In the genomic region with DNA sequence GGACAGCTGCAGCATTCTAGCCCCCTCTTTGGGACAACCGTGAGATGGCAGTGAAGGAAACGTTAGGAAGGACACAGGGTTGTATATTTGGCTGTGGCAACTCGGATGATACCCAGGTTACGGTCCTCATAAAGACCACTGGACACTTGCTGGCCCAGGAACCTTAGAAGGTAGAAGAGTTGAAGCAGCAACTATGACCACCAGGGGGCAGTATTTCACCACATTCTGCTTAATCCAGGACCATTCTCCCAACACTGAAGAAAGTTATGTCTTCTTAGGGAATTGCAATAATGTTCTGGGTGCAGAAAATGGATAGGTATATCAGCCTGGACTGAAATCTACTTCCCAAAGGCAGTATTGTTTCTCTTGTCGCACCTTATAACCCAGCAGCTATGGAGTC, we compare ENCODE assay signal across 8 mouse cellular contexts.
DNase-seq lines count a peak whose midpoint lies in the region; TF ChIP-seq lines count a peak whose summit lies in the region.

No protein-coding gene starts in this region.

- no peaks in the 10 kb centered on the region for H3K27me3 ChIP-seq in C2C12 (ENCODE audit: control insufficient read depth, insufficient read depth, insufficient read length)

- H3K79me2 ChIP-seq in C2C12 (ENCODE audit: control insufficient read depth, insufficient read depth): no peaks in the 10 kb centered on the region

- 17% methylated on average over 5 of the region's 5 CpGs for WGBS in lung, adult 2 months

- TF ChIP-seq CTCF in C2C12 (IDR thresholded peaks at IDR 0.05; ENCODE audit: control insufficient read depth, insufficient read depth, insufficient read length): peak; percentile 34
- TF ChIP-seq CTCF in lung, adult 2 months (IDR thresholded peaks at IDR 0.05; ENCODE audit: insufficient read depth, low read length): peak; percentile 45

- no peak for TF ChIP-seq POLR2A in lung, adult 2 months (IDR thresholded peaks at IDR 0.05; ENCODE audit: borderline replicate concordance, extremely low read depth, low read depth, low read length)

- H3K79me3 ChIP-seq in C2C12 (ENCODE audit: low read depth): no peaks in the 10 kb centered on the region

- H3K4me3 ChIP-seq in C2C12 (ENCODE audit: insufficient read depth, poor library complexity, severe bottlenecking): no peak overlapping the region
- no peak overlapping the region for H3K4me3 ChIP-seq in lung, adult 2 months (replicated peaks; ENCODE audit: extremely low read depth, low read depth, low read length)

- DNase-seq in R1 (ENCODE audit: low read depth, low spot score): peak; percentile 68
- DNase-seq in cerebellum, postnatal 14 days: peak; percentile 90 to 94
- peak; percentile 61 to 72 for DNase-seq in gastrocnemius, postnatal 4 days (ENCODE audit: low spot score in 2 of 2)
- peak; percentile 72 to 87 for DNase-seq in kidney, postnatal 36 days
- DNase-seq in lung, adult 2 months: peak; percentile 27
- peak; percentile 61 for DNase-seq in retina, postnatal 7 days (ENCODE audit: low read depth, low spot score)
- DNase-seq in urinary bladder, postnatal 25 days (ENCODE audit: low spot score): peak; percentile 69

- no peak overlapping the region for H3ac ChIP-seq in C2C12 (ENCODE audit: control insufficient read depth, insufficient read length, low read depth)

- no peaks in the 10 kb centered on the region for H3K4me1 ChIP-seq in lung, adult 2 months (ENCODE audit: control insufficient read depth, insufficient read depth, low read length)

- no peaks in the 10 kb centered on the region for H3K36me3 ChIP-seq in C2C12 (ENCODE audit: control insufficient read depth, insufficient read depth)

TF ChIP-seq in C2C12, 6 proteins besides CTCF, POLR2A, EP300 and RAD21:
- no peak for TF ChIP-seq CEBPB (IDR thresholded peaks at IDR 0.05; ENCODE audit: low read depth)
- no peak for TF ChIP-seq MAX (IDR thresholded peaks at IDR 0.05)
- TF ChIP-seq MYOD1 (IDR thresholded peaks at IDR 0.05; ENCODE audit: control insufficient read depth, insufficient read length, low read depth): no peak
- no peak for TF ChIP-seq FOSL1 (IDR thresholded peaks at IDR 0.05; ENCODE audit: insufficient read depth, low read length, poor library complexity, severe bottlenecking)
- TF ChIP-seq MYOG (IDR thresholded peaks at IDR 0.05; ENCODE audit: control insufficient read depth, extremely low read depth, insufficient read length): no peak
- no peak for TF ChIP-seq USF1 (IDR thresholded peaks at IDR 0.05; ENCODE audit: low read depth)
TF ChIP-seq in C2C12: peak in this region for 0.

Comparison
In these comparisons a context has a peak if more than half of its experiments do, and no peak if none do; other contexts are left out.
1. DNase-seq: peak in every context shown above with its lines; median percentile 92 in cerebellum, postnatal 14 days; 80 in kidney, postnatal 36 days; 69 in urinary bladder, postnatal 25 days; 68 in R1; 66 in gastrocnemius, postnatal 4 days; 61 in retina, postnatal 7 days; 27 in lung, adult 2 months.